9 mouse cellular contexts compared by ENCODE assay signal in genomic region chr11:77827241-77827995, GRCm38 (mm10). TPM values are rescaled to one million over a fixed set of nuclear protein-coding genes. Genes with fewer than 3 reads are reported as not detected.
A peak's percentile ranks its signal among the peaks of the same experiment; 100 is the strongest.
DNase-seq lines count a peak whose midpoint lies in the region; ATAC-seq and TF ChIP-seq lines count a peak whose summit lies in the region.
"Had no signal": no experiment of that assay in that cellular context is flagged by ENCODE, and none has a peak within 500 bp of the region (broad histone marks: within the 10 kb centered on the region; RNA-seq: fewer than 3 reads in every experiment).

No protein-coding gene starts in this region.

- no peaks in the 10 kb centered on the region for H3K27me3 ChIP-seq in forebrain, embryonic 16.5 days (replicated peaks; ENCODE audit: control insufficient read depth, insufficient read depth, low read length)
- H3K27me3 ChIP-seq in intestine, embryonic 16.5 days (replicated peaks; ENCODE audit: control insufficient read depth, insufficient read depth, low read length), result no peaks in the 10 kb centered on the region
- H3K27me3 ChIP-seq in midbrain, postnatal 0 days (ENCODE audit: insufficient read depth, low read length), result no peaks in the 10 kb centered on the region
- H3K27me3 ChIP-seq: megakaryocyte, embryonic 14.5 days had no signal

- peaks cover 7% of the 10 kb centered on the region for H3K36me3 ChIP-seq in forebrain, embryonic 16.5 days (ENCODE audit: control insufficient read depth, insufficient read depth)
- H3K36me3 ChIP-seq in intestine, embryonic 16.5 days (ENCODE audit: control insufficient read depth, insufficient read depth, low read length), result peaks cover 24% of the 10 kb centered on the region
- H3K36me3 ChIP-seq in midbrain, postnatal 0 days (ENCODE audit: insufficient read depth, low read length), result peaks cover 49% of the 10 kb centered on the region

- 51% methylated on average over 18 of the region's 18 CpGs for WGBS in forebrain, embryonic 16.5 days
- WGBS in intestine, embryonic 16.5 days, result 55% methylated on average over 18 of the region's 18 CpGs
- WGBS in midbrain, postnatal 0 days, result 54% methylated on average over 18 of the region's 18 CpGs

- peak; percentile 100 for TF ChIP-seq CTCF in midbrain, postnatal 0 days (IDR thresholded peaks at IDR 0.05)

- peak; percentile 95 for DNase-seq in heart, adult 11 months
- DNase-seq in heart, postnatal 25 days (ENCODE audit: low spot score), result no peak
- DNase-seq in cerebellum, adult 11-12 months, result peak; percentile 80
- DNase-seq in left cerebral cortex, postnatal 36 days (ENCODE audit: low spot score in 2 of 2), result peak; percentile 70 to 77
- DNase-seq in midbrain, postnatal 0 days (ENCODE audit: low spot score), result peak; percentile 86
- DNase-seq in spleen, postnatal 14 days (ENCODE audit: low spot score in 2 of 2), result peak; percentile 39 to 66

- no peaks in the 10 kb centered on the region for H3K9me3 ChIP-seq in forebrain, embryonic 16.5 days (ENCODE audit: control insufficient read depth, low read length)
- no peaks in the 10 kb centered on the region for H3K9me3 ChIP-seq in intestine, embryonic 16.5 days (ENCODE audit: control insufficient read depth, low read length)
- no peaks in the 10 kb centered on the region for H3K9me3 ChIP-seq in midbrain, postnatal 0 days (ENCODE audit: low read length)
- H3K9me3 ChIP-seq: megakaryocyte, embryonic 14.5 days had no signal

- H3K4me3 ChIP-seq in forebrain, embryonic 16.5 days (replicated peaks; ENCODE audit: low read length), result no peak overlapping the region
- no peak overlapping the region for H3K4me3 ChIP-seq in intestine, embryonic 16.5 days (ENCODE audit: low read length)
- no peak overlapping the region for H3K4me3 ChIP-seq in midbrain, postnatal 0 days (ENCODE audit: low read depth, low read length)
- H3K4me3 ChIP-seq: megakaryocyte, embryonic 14.5 days had no signal

- ATAC-seq in forebrain, embryonic 16.5 days, result peak; percentile 58
- peak; percentile 39; the same call in 1 of the 2 replicates for ATAC-seq in intestine, embryonic 16.5 days
- ATAC-seq in midbrain, postnatal 0 days (ENCODE audit: low FRiP score), result peak; percentile 56; the same call in 1 of the 2 replicates

- peaks cover 43% of the 10 kb centered on the region for H3K4me1 ChIP-seq in forebrain, embryonic 16.5 days (replicated peaks; ENCODE audit: control insufficient read depth, insufficient read depth, low read length)
- peaks cover 4% of the 10 kb centered on the region; the same call in 1 of the 2 replicates for H3K4me1 ChIP-seq in intestine, embryonic 16.5 days (ENCODE audit: control insufficient read depth, insufficient read depth, low read length)
- H3K4me1 ChIP-seq in midbrain, postnatal 0 days (ENCODE audit: insufficient read depth, low read length), result peaks cover 3% of the 10 kb centered on the region

- intact Hi-C loops in heart, postnatal 25 days (cut with DNase I), result loop anchor here (1.0 to 10.0 kb wide), 2 partner anchors 140 to 357 kb away; partner anchors contain the start of genes Rab34 and Rpl23a
- intact Hi-C loops in left cerebral cortex, postnatal 36 days (cut with DNase I), result loop anchor here (1.0 to 10.0 kb wide), 2 partner anchors 139 to 357 kb away; partner anchors contain the start of genes Rab34 and Rpl23a

- H3K27ac ChIP-seq in forebrain, embryonic 16.5 days (ENCODE audit: low read length), result peak overlapping the region; percentile 12; the same call in 1 of the 2 replicates
- no peak overlapping the region for H3K27ac ChIP-seq in intestine, embryonic 16.5 days (ENCODE audit: low read length)
- no peak overlapping the region; the same call in 1 of the 2 replicates for H3K27ac ChIP-seq in midbrain, postnatal 0 days (ENCODE audit: low read depth, low read length)

- H3K4me2 ChIP-seq in forebrain, embryonic 16.5 days (ENCODE audit: low read length), result no peak overlapping the region
- H3K4me2 ChIP-seq in intestine, embryonic 16.5 days (ENCODE audit: low read depth, low read length), result no peak overlapping the region
- no peak overlapping the region for H3K4me2 ChIP-seq in midbrain, postnatal 0 days (ENCODE audit: low read depth, low read length, poor library complexity, severe bottlenecking)

- H3K9ac ChIP-seq in forebrain, embryonic 16.5 days (replicated peaks; ENCODE audit: low read depth, low read length), result 0 out of 2 replicates have a peak overlapping the region, but pooled peaks have one; percentile 8
- no peak overlapping the region for H3K9ac ChIP-seq in intestine, embryonic 16.5 days (ENCODE audit: low read depth, low read length)
- H3K9ac ChIP-seq in midbrain, postnatal 0 days (replicated peaks; ENCODE audit: low read length, poor library complexity, severe bottlenecking), result no peak overlapping the region

RNA-seq across cellular contexts. Expression of gene Gm10277, which starts 39.9 kb away (rescaled TPM):
- total RNA-seq in heart, postnatal 25 days (2021), result not detected
- 0.99 and 3.3 TPM in 2 replicates for polyA plus RNA-seq in forebrain, embryonic 16.5 days (2015; fragmentation: Nextera tagmentation; extraction: Ambion mirVana)
- polyA plus RNA-seq in intestine, embryonic 16.5 days (2015; fragmentation: Nextera tagmentation; extraction: Ambion mirVana), result 0.89 and 1.0 TPM in 2 replicates
- not detected for total RNA-seq in left cerebral cortex, postnatal 36 days (2021)
- not detected in 2 replicates for total RNA-seq in midbrain, postnatal 0 days (2014; rRNA removed)
- 0.44 and 1.0 TPM in 2 replicates for polyA plus RNA-seq in midbrain, postnatal 0 days (2015; fragmentation: Nextera tagmentation; extraction: Ambion mirVana)
